10 mouse cellular contexts compared by ENCODE assay signal in genomic region chr16:84495438-84495837, GRCm38 (mm10). TPM values are rescaled to one million over a fixed set of nuclear protein-coding genes. Genes with fewer than 3 reads are reported as not detected.
DNase-seq lines count a peak whose midpoint lies in the region; ATAC-seq and TF ChIP-seq lines count a peak whose summit lies in the region.
"Had no signal": no experiment of that assay in that cellular context is flagged by ENCODE, and none has a peak within 500 bp of the region (broad histone marks: within the 10 kb centered on the region; RNA-seq: fewer than 3 reads in every experiment).

No protein-coding gene starts in this region.

- 10% methylated on average over 2 of the region's 2 CpGs for WGBS in kidney, adult 2 months
- WGBS in heart, embryonic 10.5 days: 57% methylated on average over 2 of the region's 2 CpGs

- no peaks in the 10 kb centered on the region for H3K36me3 ChIP-seq in kidney, adult 2 months (ENCODE audit: control insufficient read depth, insufficient read depth, low read length)
- H3K36me3 ChIP-seq in heart, embryonic 10.5 days: no peaks in the 10 kb centered on the region
- H3K36me3 ChIP-seq: liver, embryonic 13.5 days; stomach, embryonic 15.5 days had no signal

- DNase-seq in kidney, adult 2 months: peak; percentile 2
- DNase-seq in kidney, adult 11 months: no peak
- DNase-seq in brain, adult 2 months (ENCODE audit: low read depth, low spot score): peak; percentile 70
- peak; percentile 21 to 61 for DNase-seq in frontal cortex, postnatal 36 days (ENCODE audit: low spot score in 2 of 2)
- no peak for DNase-seq in thymus, postnatal 25 days
- DNase-seq in heart, embryonic 10.5 days (ENCODE audit: low spot score): no peak
- DNase-seq: liver, embryonic 13.5 days had no signal

- no peak for TF ChIP-seq CTCF in kidney, adult 2 months (conservative IDR thresholded peaks at IDR 0.05; ENCODE audit: insufficient read depth, insufficient read length, low read depth, low read length)

- no peak for TF ChIP-seq POLR2A in kidney, adult 2 months (IDR thresholded peaks at IDR 0.05; ENCODE audit: low read depth, low read length)

- H3K27me3 ChIP-seq in kidney, adult 2 months (replicated peaks; ENCODE audit: control insufficient read depth, insufficient read depth, low read length): no peaks in the 10 kb centered on the region
- H3K27me3 ChIP-seq in heart, embryonic 10.5 days (ENCODE audit: insufficient read depth, poor library complexity, severe bottlenecking): no peaks in the 10 kb centered on the region
- H3K27me3 ChIP-seq: liver, embryonic 13.5 days; stomach, embryonic 15.5 days had no signal

- peak; percentile 42; the same call in 1 of the 2 replicates for ATAC-seq in megakaryocyte progenitor cell, adult 5-6 weeks (replicated peaks; ENCODE audit: poor library complexity)
- ATAC-seq in CD4-positive, CD25-positive, alpha-beta regulatory T cell, adult 4 months: no peak

- no peaks in the 10 kb centered on the region for H3K9me3 ChIP-seq in heart, embryonic 10.5 days
- H3K9me3 ChIP-seq: liver, embryonic 13.5 days; stomach, embryonic 15.5 days had no signal

- no peaks in the 10 kb centered on the region for H3K4me1 ChIP-seq in kidney, adult 2 months (ENCODE audit: control insufficient read depth, insufficient read depth, low read length)
- no peaks in the 10 kb centered on the region for H3K4me1 ChIP-seq in heart, embryonic 10.5 days
- H3K4me1 ChIP-seq: liver, embryonic 13.5 days; stomach, embryonic 15.5 days had no signal

- H3K4me3 ChIP-seq in kidney, adult 2 months (ENCODE audit: insufficient read depth, low read depth, low read length): no peak overlapping the region
- no peak overlapping the region for H3K4me3 ChIP-seq in heart, embryonic 10.5 days
- H3K4me3 ChIP-seq: liver, embryonic 13.5 days; stomach, embryonic 15.5 days had no signal

- no peak overlapping the region for H3K27ac ChIP-seq in kidney, adult 2 months (ENCODE audit: insufficient read depth, low read depth, low read length)
- no peak overlapping the region for H3K27ac ChIP-seq in heart, embryonic 10.5 days
- H3K27ac ChIP-seq: liver, embryonic 13.5 days; stomach, embryonic 15.5 days had no signal

RNA-seq across cellular contexts. Expression of gene A730009L09Rik, which starts 19.5 kb away (rescaled TPM):
- polyA plus RNA-seq in kidney, adult 2 months (2012; rRNA removed): not detected in 2 replicates
- total RNA-seq in megakaryocyte progenitor cell, adult 5-6 weeks (2015): not detected in 2 replicates
- total RNA-seq in megakaryocyte progenitor cell, adult 5-6 weeks (2017): not detected in 2 replicates
- not detected for polyA plus RNA-seq in CD4-positive, CD25-positive, alpha-beta regulatory T cell, adult 4 months (2017; shearing (Covaris generic))
- not detected in 2 replicates for polyA plus RNA-seq in heart, embryonic 10.5 days (2016; fragmentation: Nextera tagmentation; extraction: Ambion mirVana)
- polyA plus RNA-seq: liver, embryonic 13.5 days; stomach, embryonic 15.5 days had no signal

Comparison
In these comparisons a context has a peak if more than half of its experiments do, and no peak if none do; other contexts are left out.
1. DNase-seq: peak in kidney, adult 2 months (single experiment), brain, adult 2 months (single experiment) and frontal cortex, postnatal 36 days (2 of 2); none in kidney, adult 11 months (single experiment), thymus, postnatal 25 days (single experiment) and heart, embryonic 10.5 days (single experiment).